Mouse (Mus musculus): ENCODE data around the gene Tsku. TPM values are rescaled to one million over a fixed set of nuclear protein-coding genes. Genes with fewer than 3 reads are reported as not detected.

The Tsku gene
- polyA plus RNA-seq, 1 experiment from 2014 or later: 10.9 TPM

GRCm38 (mm10) chr7:98333507-98333906 is 27.6 kb downstream of the Tsku start:
- Histone ChIP-seq H3K36me3 (replicated peaks) (no peaks in the 10 kb centered on the region), H3K4me1 (peaks cover 20% of the 10 kb centered on the region), H3K4me3 (no peak overlapping the region), H3K27me3 (replicated peaks; ENCODE audit: low read depth, poor library complexity, severe bottlenecking) (no peaks in the 10 kb centered on the region), H3K9me3 (no peaks in the 10 kb centered on the region), H3K27ac (replicated peaks) (no peak overlapping the region)
- no peak for DNase-seq (ENCODE audit: low spot score)
- WGBS: 91% methylated on average over 5 of the region's 5 CpGs

DNA sequence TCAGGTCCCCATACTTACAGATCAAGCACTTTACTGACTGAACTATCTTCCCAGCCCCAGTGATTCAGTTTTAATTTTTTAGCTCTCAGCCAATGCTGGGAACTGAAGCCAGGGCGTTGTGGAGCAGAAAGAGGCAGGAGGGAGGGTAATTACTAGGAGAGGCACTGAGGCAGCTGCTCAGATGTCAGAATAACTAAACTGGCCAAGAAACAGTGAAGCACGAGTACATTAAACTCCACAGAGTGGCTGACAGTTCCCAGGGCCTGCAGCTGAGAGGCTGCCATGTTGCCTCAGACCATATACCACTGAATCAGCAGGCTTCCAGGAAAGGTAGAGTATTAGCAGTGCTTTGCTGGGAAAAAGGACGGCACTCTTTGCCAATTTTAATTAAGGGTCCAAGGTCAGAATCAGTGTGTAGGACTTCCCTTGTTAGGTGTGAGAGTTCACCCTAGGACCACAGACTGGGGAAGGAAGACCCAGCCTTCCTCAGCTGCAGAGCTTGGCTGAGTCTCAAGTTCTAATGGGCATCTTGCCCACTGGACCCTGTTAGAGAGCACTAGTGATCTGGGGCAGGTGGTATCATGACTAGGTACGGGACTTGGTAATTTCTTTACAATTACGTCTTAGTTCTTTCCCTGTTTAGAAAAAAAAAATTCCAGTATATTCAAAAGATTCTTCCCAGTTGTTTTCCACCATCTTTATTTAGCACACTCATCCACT is 28.3 kb downstream of the Tsku start:
- Histone ChIP-seq H3K27ac (replicated peaks) (no peak overlapping the region), H3K9me3 (no peaks in the 10 kb centered on the region), H3K27me3 (replicated peaks; ENCODE audit: low read depth, poor library complexity, severe bottlenecking) (no peaks in the 10 kb centered on the region), H3K36me3 (replicated peaks) (no peaks in the 10 kb centered on the region), H3K4me1 (peaks cover 20% of the 10 kb centered on the region), H3K4me3 (no peak overlapping the region)
- DNase-seq (ENCODE audit: low spot score): no peak
- 73% methylated on average over 5 of the region's 5 CpGs for WGBS

GRCm38 (mm10) chr7:98331932-98332331 is 29.2 kb downstream of the Tsku start:
- Histone ChIP-seq H3K4me3 (no peak overlapping the region), H3K4me1 (peaks cover 20% of the 10 kb centered on the region), H3K36me3 (replicated peaks) (no peaks in the 10 kb centered on the region), H3K9me3 (no peaks in the 10 kb centered on the region), H3K27me3 (replicated peaks; ENCODE audit: low read depth, poor library complexity, severe bottlenecking) (no peaks in the 10 kb centered on the region), H3K27ac (replicated peaks) (no peak overlapping the region)
- 47% methylated on average over 3 of the region's 3 CpGs for WGBS
- no peak for DNase-seq (ENCODE audit: low spot score)

- no peaks in the 10 kb centered on the region for H3K27me3 ChIP-seq (replicated peaks; ENCODE audit: low read depth, poor library complexity, severe bottlenecking)
- WGBS: 84% methylated on average over 2 of the region's 2 CpGs
- DNase-seq (ENCODE audit: low spot score): no peak
These were observed 30.6 kb downstream of the Tsku start for GRCm38 (mm10) chr7:98330375-98331002.

DNA sequence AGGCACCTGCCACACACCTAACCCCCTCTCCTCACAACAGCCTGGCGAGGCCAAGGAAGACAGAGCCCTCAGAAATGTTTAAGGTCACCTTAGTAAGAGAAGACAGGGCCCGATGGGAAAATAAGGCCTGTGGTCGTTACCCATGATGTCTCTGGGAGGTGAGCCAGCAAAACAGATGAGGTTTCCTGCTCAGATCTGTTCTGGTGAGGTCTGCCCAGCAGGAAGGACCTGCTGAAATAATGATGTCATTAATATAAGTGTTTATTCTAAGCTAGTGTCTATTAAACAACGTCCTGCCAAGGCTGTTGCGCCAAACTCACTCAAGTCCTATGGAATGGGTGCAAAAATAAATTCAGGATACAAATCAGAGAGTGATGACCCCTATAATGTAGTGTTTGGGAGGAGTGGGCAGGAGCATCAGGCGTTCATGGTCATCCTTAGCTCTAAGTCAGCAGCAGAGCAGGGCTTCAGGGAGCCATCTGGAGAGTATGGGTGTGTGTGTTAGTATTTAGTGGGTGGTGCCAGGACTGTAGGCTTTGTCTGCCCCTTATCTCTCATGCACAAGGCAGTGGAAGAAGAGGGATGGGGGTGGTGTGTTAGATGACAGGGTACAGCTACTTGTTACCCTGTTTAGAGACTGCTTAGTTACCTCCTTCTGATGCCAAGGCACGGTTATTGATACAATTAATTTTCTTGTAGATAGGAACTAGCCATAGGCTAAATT is 31.3 kb downstream of the Tsku start:
- no peaks in the 10 kb centered on the region for H3K36me3 ChIP-seq (replicated peaks)
- no peak overlapping the region for H3K4me3 ChIP-seq
- no peaks in the 10 kb centered on the region for H3K9me3 ChIP-seq
- H3K4me1 ChIP-seq: peaks cover 15% of the 10 kb centered on the region
- no peaks in the 10 kb centered on the region for H3K27me3 ChIP-seq (replicated peaks; ENCODE audit: low read depth, poor library complexity, severe bottlenecking)
- WGBS: 83% methylated on average over 7 of the region's 7 CpGs
- DNase-seq (ENCODE audit: low spot score): no peak
- no peak overlapping the region for H3K27ac ChIP-seq (replicated peaks)

More at GRCm38 (mm10) chr7:98330375-98331002, 30.6 kb downstream of the Tsku start:
- Histone ChIP-seq H3K36me3 (replicated peaks) (no peaks in the 10 kb centered on the region), H3K4me3 (no peak overlapping the region), H3K9me3 (no peaks in the 10 kb centered on the region), H3K27ac (replicated peaks) (no peak overlapping the region), H3K4me1 (peaks cover 20% of the 10 kb centered on the region)

- H3K4me1 ChIP-seq: peaks cover 18% of the 10 kb centered on the region
- DNase-seq (ENCODE audit: low spot score): no peak
- no peaks in the 10 kb centered on the region for H3K27me3 ChIP-seq (replicated peaks; ENCODE audit: low read depth, poor library complexity, severe bottlenecking)
- no peaks in the 10 kb centered on the region for H3K9me3 ChIP-seq
- no peak overlapping the region for H3K4me3 ChIP-seq
- no peak overlapping the region for H3K27ac ChIP-seq (replicated peaks)
- no peaks in the 10 kb centered on the region for H3K36me3 ChIP-seq (replicated peaks)
- WGBS: 54% methylated on average over 2 of the region's 2 CpGs
These were observed 32.8 kb downstream of the Tsku start for GRCm38 (mm10) chr7:98328311-98328710.

GRCm38 (mm10) chr7:98326051-98326450 is 35.1 kb downstream of the Tsku start:
- Histone ChIP-seq H3K27ac (replicated peaks) (no peak overlapping the region), H3K27me3 (replicated peaks; ENCODE audit: low read depth, poor library complexity, severe bottlenecking) (no peaks in the 10 kb centered on the region), H3K4me3 (no peak overlapping the region), H3K9me3 (no peaks in the 10 kb centered on the region), H3K36me3 (replicated peaks) (no peaks in the 10 kb centered on the region), H3K4me1 (peaks cover 3% of the 10 kb centered on the region)
- 88% methylated on average over 7 of the region's 7 CpGs for WGBS
- DNase-seq (ENCODE audit: low spot score): no peak

GRCm38 (mm10) chr7:98324228-98324627 is 36.9 kb downstream of the Tsku start:
- 72% methylated on average over 1 of the region's 1 CpGs for WGBS
- no peaks in the 10 kb centered on the region for H3K36me3 ChIP-seq (replicated peaks)
- no peaks in the 10 kb centered on the region for H3K27me3 ChIP-seq (replicated peaks; ENCODE audit: low read depth, poor library complexity, severe bottlenecking)
- H3K4me3 ChIP-seq: no peak overlapping the region
- H3K9me3 ChIP-seq: no peaks in the 10 kb centered on the region
- no peak overlapping the region for H3K27ac ChIP-seq (replicated peaks)
- no peak for DNase-seq (ENCODE audit: low spot score)
- H3K4me1 ChIP-seq: peaks cover 3% of the 10 kb centered on the region; the same call in 1 of the 2 replicates

DNA sequence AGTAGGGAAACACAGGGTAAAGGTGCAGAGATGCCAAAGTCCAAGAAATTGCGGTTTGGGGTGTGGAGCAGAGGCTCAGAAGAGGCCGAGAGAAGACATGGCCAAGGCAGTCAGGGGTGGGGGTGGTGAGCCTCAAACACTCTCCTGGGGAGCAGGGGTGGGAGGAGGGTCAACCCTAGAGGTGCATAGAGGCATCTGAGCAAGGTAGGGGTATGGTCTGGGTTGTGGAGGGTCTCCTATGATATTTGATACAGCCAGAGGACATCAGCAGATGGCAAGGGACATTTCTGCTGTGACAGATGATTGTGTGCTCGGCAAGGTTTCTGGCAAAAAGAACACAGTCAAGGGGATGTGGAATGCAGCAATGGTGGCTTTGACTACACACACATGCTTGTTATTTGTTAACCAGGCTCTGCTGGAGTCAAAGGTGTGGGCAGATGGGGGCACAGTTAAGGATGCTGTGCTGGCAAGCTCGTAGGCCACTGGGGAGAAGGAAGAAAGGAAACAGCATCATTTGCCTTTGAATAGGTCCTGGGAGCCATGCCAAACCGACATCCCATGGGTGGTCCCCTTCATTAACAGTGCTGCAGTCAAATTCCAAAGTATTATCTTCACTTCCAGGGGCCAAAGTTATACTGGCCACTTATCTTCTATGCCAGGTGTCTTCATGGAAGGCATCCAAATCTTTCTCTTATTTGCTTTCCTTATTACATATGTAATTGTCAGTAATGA is 37.7 kb downstream of the Tsku start:
- Histone ChIP-seq H3K36me3 (replicated peaks) (no peaks in the 10 kb centered on the region), H3K9me3 (no peaks in the 10 kb centered on the region), H3K4me3 (no peak overlapping the region), H3K27me3 (replicated peaks; ENCODE audit: low read depth, poor library complexity, severe bottlenecking) (no peaks in the 10 kb centered on the region), H3K27ac (replicated peaks) (no peak overlapping the region), H3K4me1 (peaks cover 3% of the 10 kb centered on the region; the same call in 1 of the 2 replicates)
- WGBS: 40% methylated on average over 5 of the region's 5 CpGs
- DNase-seq (ENCODE audit: low spot score): no peak

DNA sequence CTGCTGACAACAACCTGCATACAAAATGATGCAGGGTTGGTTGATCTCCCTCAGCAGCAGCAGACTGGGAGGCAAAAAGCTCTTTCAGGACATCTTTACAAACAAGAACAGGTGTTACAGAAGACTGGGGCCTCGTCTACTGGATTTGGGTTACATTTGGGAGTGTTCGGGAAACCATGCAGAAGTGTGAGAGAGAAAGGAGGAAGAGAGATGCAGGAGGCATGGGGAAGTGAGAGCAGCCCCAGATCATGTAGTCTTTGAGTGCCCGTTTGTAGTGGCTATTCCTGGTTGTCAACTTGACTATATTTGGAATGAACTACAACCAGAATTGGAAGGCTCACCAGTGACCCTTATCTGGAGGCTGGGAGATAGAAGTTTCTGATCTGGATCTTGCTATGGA is 38.7 kb downstream of the Tsku start:
- DNase-seq (ENCODE audit: low spot score): no peak
- Histone ChIP-seq H3K27ac (replicated peaks) (no peak overlapping the region), H3K9me3 (no peaks in the 10 kb centered on the region), H3K4me1 (peaks cover 3% of the 10 kb centered on the region; the same call in 1 of the 2 replicates), H3K36me3 (replicated peaks) (no peaks in the 10 kb centered on the region), H3K4me3 (no peak overlapping the region), H3K27me3 (replicated peaks; ENCODE audit: low read depth, poor library complexity, severe bottlenecking) (no peaks in the 10 kb centered on the region)
- 76% methylated on average over 3 of the region's 3 CpGs for WGBS

DNA sequence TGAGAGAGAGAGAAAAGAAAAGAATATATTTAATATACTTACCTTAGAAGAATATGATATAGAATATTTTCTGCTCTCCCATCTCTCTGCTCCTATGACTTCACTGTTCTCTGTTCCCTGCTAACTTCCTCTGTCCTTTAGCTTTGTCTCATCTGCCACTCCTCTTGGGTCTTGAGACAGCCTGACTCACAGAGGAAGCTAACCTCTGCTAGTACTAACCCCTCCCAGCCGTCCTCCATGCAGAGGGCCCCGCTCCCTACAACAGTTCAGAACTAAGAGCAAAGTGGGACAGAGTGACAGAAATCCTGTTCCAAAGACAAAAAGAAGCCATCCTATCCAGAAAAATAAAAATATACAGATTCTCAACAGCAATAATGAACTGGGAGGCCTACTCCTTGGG is 40.0 kb downstream of the Tsku start, which contains the start of gene Acer3:
Gene Acer3, minus strand, starts transcription at position 126 of the 400 bp plus-strand sequence.
- Histone ChIP-seq H3K4me1 (peaks cover 3% of the 10 kb centered on the region), H3K27me3 (replicated peaks; ENCODE audit: low read depth, poor library complexity, severe bottlenecking) (no peaks in the 10 kb centered on the region), H3K9me3 (no peaks in the 10 kb centered on the region), H3K4me3 (no peak within 1 kb of the TSS), H3K36me3 (replicated peaks) (no peaks in the 10 kb centered on the region), H3K27ac (replicated peaks) (no peak within 1 kb of the TSS)
- no peak for DNase-seq (ENCODE audit: low spot score)
- 79% methylated on average over 2 of the region's 2 CpGs for WGBS

- no peak overlapping the region for H3K27ac ChIP-seq (replicated peaks)
- no peaks in the 10 kb centered on the region for H3K36me3 ChIP-seq (replicated peaks)
- peaks cover 3% of the 10 kb centered on the region for H3K4me1 ChIP-seq
- no peak overlapping the region for H3K4me3 ChIP-seq
- H3K9me3 ChIP-seq: no peaks in the 10 kb centered on the region
- H3K27me3 ChIP-seq (replicated peaks; ENCODE audit: low read depth, poor library complexity, severe bottlenecking): no peaks in the 10 kb centered on the region
- WGBS: 85% methylated on average over 7 of the region's 7 CpGs
- peak; percentile 7 for DNase-seq (ENCODE audit: low spot score)
These were observed 41.0 kb downstream of the Tsku start for GRCm38 (mm10) chr7:98320006-98320556.

Measured in embryonic facial prominence, embryonic 10.5 days (tissue).